Mouse (Mus musculus): Measurements from ENCODE around the gene Car14.

DNA sequence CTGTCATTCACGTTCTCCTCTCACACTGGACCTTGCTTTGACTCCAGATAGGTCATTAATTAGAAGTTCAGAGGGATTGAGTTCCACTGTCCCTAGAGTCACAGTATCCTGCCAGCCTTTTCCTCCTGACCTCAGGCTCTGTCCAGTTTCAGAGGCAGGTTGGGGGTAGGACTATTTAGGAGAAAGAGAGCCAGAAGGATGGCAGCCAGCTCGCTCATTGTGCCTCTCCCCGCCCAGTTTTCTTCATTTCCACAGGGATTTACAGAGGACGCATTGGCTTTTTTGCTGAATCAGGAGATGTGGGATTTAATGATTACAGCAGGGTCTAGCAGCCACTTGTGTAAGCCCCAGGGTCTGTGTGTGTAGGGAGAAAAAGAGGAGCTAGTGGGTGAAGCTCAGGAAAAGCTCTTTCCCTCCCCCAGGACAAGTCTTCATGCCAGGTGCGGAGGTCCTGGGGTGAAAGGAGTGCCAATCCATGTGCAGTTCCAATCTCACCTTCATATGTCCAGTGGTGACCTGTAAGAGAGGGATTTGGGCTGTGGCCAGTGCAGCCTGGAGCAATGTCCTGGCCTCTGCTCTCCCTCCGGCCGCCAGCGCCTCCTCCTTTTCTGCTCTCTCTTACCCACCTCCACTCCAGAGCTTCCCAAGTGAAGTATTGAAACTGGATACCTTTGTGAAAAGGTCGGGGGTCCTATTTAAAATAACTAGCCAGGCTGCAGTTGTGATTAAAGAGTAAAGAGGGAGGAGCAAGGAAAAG is 2.7 kb downstream of the Car14 start:
- TF ChIP-seq POLR2A (IDR thresholded peaks at IDR 0.05; ENCODE audit: borderline replicate concordance, insufficient read depth, low read length) (no peak), CTCF (IDR thresholded peaks at IDR 0.05; ENCODE audit: borderline replicate concordance, insufficient read depth, low read depth, low read length) (no peak)
